Mouse (Mus musculus): Measurements from ENCODE around the gene Card6.
A peak's percentile ranks its signal among the peaks of the same experiment; 100 is the strongest.
"Not testable (repeated sequence)": the region's sequence is repeated elsewhere in the genome, so short reads cannot be mapped to it uniquely, and the experiment has no call there.

Card6 gene

DNA sequence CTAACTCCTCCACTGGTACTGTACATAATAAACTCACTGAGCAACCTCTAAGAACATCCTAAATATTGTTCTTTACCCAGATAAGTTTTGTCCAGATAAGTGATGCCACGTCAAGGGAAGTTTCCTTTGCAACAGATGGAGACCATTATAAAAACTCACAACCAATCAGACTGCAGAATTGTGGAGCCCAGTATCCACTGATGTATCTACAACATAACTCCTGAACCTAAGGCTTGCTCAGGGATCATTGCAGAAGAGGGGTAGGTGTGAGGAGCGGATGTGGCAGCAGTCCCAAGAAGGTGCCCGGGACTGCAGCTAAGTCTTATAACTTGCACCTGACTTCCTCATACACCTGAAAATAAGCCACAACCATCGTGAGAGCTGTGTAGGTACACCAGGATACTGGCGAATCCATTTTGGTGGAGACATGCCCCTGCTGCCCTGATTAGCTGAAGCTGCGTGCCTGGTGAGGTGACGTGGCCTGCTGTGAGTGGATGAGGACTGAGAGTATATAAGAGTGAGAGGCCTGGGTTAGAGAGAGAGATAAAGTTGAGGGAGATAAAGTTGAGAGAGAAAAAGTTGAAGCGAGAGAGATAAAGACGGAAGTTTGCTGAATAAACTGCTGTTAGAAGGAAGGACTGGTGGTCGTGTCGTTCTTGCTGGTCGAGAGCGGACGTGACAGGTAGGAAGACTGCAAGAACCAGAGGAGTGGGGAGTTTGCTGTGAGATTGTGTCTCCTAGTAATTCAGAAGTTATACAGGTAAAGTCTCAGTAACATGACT lies 22.7 kb upstream of the Card6 start:
- ATAC-seq (ENCODE audit: insufficient number of reproducible peaks, low FRiP score, low TSS enrichment), result not testable (repeated sequence)

DNA sequence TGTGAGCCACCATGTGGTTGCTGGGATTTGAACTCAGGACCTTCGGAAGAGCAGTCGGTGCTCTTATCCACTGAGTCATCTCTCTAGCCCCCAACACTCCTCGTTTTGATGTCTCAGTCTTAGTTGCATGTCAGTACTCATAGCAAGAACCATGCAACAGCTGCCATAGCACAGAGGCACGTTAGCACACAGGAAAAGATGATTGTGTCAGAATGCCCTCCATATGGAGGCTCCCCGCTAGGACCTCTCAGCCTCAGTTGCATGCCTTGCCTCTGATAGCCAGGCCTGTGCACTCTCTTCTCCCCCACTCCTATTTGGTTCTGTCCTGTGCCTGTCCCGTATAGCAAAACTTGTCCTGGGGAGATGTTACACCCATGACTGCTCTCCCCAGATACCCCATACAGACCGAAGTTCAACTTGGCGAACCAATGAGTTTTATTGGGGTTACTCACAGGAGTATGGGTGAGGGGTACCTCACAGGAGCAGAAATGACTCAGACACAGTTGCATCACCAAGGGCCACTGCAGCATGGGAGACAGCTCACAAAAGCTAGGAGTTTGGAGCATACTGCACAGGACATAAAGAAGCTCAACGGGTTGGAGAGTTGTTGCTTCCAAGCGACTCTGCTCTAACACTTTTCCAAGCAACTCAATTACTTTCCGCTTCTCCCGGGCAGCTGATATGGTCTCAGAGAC lies 20.9 kb upstream of the Card6 start:
- ATAC-seq (ENCODE audit: insufficient number of reproducible peaks, low FRiP score, low TSS enrichment), result no peak

GRCm38 (mm10) chr15:5128176-5128940 lies 20.0 kb upstream of the Card6 start:
- ATAC-seq (ENCODE audit: insufficient number of reproducible peaks, low FRiP score, low TSS enrichment), result no peak

DNA sequence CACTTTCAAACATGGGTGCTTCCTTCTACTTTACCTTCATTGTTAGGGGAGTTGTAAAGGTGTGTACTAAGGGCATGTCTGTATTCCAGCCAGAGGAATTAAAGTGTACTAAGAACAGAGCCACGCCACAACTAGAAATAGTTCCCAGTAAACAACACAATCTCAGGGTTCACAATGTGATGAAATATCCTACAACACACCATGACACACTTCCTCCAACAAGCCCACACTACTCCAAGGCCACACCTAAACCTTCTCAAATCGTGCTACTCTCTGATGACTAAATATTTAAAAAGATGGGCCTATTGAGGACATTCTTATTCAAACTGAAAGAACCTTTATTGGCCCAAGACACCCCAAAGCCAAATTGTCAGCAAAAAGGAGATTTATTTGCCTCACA lies 19.1 kb upstream of the Card6 start:
- no peak for ATAC-seq (ENCODE audit: insufficient number of reproducible peaks, low FRiP score, low TSS enrichment)

DNA sequence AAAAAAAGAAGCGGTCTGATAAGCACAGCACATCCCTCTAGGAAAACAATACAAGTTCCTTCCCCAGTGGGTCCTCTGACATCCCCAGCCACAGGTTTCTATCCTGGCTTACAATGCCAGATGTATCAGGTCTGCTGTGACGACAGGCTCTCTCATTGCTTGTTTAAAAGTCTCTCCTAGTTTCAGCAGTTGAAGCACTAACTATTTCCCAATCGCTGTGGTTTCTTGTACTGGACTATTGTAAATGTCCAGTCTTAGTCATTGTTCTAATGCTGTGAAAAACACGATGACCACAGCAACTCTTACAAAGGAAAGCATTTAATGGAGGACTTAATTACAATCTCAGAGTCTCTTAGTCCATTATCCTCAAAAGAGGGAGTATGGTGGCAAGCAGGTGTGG lies 18.1 kb upstream of the Card6 start:
- no peak for ATAC-seq (ENCODE audit: insufficient number of reproducible peaks, low FRiP score, low TSS enrichment)

DNA sequence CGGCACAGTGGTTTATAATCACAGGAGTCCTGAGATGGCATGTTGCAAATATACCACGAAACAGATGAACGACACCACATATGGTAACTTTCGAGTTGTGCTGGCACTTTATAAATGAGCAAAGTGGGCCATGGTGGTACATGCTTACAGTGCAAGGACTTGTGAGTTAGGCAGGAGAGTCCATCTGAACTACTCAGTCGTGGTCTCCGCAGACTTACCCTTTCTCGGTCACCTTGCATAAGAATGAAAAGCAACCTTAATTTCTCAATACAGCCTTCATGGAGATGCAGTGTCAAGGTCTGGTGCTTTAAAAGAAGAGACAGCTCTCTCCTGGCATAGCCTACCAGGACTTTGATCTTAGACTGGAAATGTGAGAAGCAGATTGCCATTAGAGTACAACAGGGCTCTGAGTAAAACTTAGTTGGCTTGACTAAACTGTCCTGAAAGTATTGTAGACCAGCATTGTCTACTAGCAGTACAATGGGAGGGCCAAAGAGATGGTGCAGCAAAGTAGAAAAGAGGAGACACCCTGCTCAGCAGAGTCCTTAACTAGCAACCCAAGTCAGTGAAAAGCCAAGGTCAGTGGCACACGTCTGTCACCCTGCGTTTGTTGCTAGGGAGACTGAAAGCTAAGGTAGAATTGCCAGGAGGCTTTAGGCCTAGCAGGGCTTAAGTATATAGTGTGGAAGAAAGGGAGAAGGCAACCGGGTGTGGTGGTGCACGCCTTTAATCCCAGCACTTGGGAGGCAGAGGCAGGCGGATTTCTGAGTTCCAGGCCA lies 13.4 kb upstream of the Card6 start:
- no peak for ATAC-seq (ENCODE audit: insufficient number of reproducible peaks, low FRiP score, low TSS enrichment)

DNA sequence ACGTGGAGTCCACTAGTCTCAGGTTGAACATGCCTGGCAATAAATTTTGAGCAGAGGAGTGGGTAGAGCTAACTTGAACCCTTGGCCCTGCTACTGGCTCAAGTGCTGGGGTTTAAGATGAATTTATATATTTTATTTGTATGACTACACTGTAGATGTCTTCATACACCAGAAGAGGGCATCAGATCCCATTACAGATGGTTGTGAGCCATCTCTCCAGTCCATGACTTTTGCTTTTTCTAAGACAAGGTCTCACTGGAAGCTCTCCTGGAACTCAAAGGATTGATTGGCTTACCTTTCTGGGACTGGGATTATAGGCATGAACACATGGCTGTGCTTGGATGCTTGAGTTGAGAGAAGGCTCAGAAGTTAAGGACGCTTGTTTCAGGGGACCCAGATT lies 11.4 kb upstream of the Card6 start:
- no peak for ATAC-seq (ENCODE audit: insufficient number of reproducible peaks, low FRiP score, low TSS enrichment)

DNA sequence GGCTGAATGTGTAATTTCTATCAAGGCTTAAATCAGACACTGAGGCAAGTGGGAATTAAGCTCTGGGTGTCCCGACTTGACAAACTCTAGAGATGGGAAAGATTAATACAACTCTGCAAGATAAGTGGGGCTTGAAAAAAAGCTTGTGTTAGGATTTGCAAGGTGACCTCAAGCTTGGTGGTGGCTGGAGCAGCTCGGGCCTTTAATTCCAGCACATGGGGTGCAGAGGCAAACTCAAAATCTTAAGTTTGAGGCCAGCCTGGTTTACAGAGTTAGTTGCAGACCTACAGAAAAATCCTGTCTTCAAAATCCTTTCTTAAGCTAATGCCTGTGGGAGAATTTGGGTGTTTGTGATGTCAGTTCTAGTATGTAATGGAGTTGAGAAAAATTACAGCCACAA lies 10.9 kb upstream of the Card6 start:
- ATAC-seq (ENCODE audit: insufficient number of reproducible peaks, low FRiP score, low TSS enrichment), result no peak

DNA sequence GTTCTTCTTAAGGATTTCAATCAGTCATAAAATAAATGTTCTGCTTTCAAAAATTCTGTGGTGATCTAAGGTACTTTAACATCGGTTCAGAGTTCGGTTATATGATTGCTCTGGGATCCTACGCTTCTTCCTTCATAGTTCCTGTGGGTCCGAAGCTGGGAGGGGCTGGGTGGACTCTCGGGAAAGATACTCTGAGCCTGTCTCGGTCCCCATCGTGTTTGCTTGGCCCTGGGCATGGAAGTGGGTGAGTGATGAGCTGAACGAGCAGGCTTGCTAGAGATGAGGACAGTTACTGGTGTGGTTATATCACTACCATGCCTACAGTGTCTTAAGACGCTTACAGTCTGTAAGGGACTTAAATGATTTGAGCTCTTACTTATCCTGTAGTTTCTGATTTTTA lies 10.3 kb upstream of the Card6 start:
- no peak for ATAC-seq (ENCODE audit: insufficient number of reproducible peaks, low FRiP score, low TSS enrichment)

GRCm38 (mm10) chr15:5117031-5117601 lies 8.8 kb upstream of the Card6 start:
- no peak for ATAC-seq (ENCODE audit: insufficient number of reproducible peaks, low FRiP score, low TSS enrichment)

GRCm38 (mm10) chr15:5116270-5117030 lies 8.1 kb upstream of the Card6 start, which contains the start of gene Rpl37:
Gene Rpl37 (plus strand): TSS chr15:5116645.
- ATAC-seq (ENCODE audit: insufficient number of reproducible peaks, low FRiP score, low TSS enrichment), result peak; percentile 97

DNA sequence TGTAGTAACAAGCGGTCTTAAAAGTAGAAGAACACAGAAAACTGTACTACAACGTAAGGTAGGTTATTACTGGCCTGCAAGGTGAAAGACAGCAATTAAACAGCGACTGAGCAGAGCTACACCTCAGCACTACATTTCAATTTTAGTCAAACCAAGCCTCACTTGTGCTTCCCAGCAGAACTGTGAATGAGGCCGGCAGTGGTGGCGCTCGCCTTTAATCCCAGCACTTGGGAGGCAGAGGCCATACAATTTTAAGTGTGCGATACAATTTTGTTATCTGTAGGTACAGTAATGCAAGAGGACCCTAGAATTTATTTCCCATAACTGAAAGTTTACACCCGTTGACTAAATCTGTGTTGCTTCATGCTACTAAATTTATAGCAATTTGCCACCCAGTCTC lies 6.8 kb upstream of the Card6 start:
- no peak for ATAC-seq (ENCODE audit: insufficient number of reproducible peaks, low FRiP score, low TSS enrichment)

DNA sequence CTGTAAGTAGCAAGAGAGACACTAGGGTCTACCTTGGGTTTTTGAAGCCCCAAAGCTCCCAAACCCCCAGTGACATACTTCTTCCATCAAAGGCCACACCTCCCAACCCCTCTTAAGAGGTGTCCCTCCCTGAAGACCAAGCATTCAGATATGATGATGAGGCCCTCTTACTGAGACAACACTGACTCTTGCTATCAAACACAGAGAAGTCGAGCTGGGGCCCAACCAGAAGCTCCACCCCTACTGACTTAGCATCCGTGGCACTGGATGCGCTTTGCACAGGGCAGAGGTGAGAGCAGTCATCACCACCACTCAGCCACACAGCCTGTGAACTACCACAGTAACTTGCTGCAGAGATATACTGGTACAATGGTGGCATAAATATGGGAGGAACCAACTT lies 4.3 kb upstream of the Card6 start:
- no peak for ATAC-seq (ENCODE audit: insufficient number of reproducible peaks, low FRiP score, low TSS enrichment)

- ATAC-seq (ENCODE audit: insufficient number of reproducible peaks, low FRiP score, low TSS enrichment), result no peak
Measured at GRCm38 (mm10) chr15:5108655-5109040, 309 bp upstream of the Card6 start.

DNA sequence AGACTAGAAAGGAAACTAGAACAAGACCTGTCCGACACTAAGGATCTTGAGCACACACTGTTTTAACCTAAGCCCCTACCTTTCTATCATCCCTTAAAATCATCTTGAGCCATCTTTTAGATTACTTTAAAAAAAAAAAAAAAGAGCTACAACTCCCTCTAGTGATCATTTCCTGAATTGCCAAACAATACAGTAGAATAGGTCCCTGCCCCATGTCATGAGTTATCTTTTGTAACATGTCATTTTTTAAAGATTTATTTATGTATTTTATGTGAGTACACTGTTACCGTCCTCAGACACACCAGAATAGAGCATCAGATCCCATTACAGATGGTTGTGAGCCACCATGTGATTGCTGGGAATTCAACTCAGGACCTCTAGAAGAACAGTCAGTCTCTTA lies 2.0 kb downstream of the Card6 start:
- ATAC-seq (ENCODE audit: insufficient number of reproducible peaks, low FRiP score, low TSS enrichment), result no peak

GRCm38 (mm10) chr15:5105891-5106290 lies 2.4 kb downstream of the Card6 start:
- ATAC-seq (ENCODE audit: insufficient number of reproducible peaks, low FRiP score, low TSS enrichment), result no peak

GRCm38 (mm10) chr15:5102312-5102711 lies 6.0 kb downstream of the Card6 start:
- no peak for ATAC-seq (ENCODE audit: insufficient number of reproducible peaks, low FRiP score, low TSS enrichment)

DNA sequence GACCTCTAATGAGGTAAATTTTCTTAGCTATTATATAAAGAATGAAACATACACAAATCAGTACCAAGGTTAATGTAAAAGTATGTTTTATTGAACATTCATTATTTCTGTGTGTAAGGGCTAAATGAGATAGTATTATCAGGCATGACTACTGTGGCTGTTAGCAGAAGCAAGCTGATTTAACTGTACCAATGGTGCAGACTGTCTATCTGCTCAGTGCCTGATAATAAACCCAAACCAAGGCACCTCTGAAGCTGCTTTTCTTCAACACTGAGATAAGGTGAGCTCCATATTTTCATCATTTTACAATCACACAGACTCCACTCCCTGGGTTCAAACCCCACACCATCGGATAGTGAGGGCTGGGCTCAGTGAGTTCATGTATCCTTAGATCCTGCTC lies 11.0 kb downstream of the Card6 start:
- ATAC-seq (ENCODE audit: insufficient number of reproducible peaks, low FRiP score, low TSS enrichment), result no peak

GRCm38 (mm10) chr15:5095534-5096301 lies 12.6 kb downstream of the Card6 start:
- no peak for ATAC-seq (ENCODE audit: insufficient number of reproducible peaks, low FRiP score, low TSS enrichment)

Measured in cerebellum, adult (tissue).